Mouse (Mus musculus): Measurements from ENCODE around the gene Acap1. TPM values are rescaled to one million over a fixed set of nuclear protein-coding genes. Genes with fewer than 3 reads are reported as not detected.
A peak's percentile ranks its signal among the peaks of the same experiment; 100 is the strongest.

Gene Acap1
- polyA plus RNA-seq, 1 experiment from 2014 or later, result 5.1 TPM

- H3K4me1 ChIP-seq (ENCODE audit: control insufficient read depth, insufficient read depth, low read length), result peaks cover 32% of the 10 kb centered on the region
- peak overlapping the region; percentile 43 for H3K4me3 ChIP-seq (replicated peaks; ENCODE audit: low read length)
- H3K4me2 ChIP-seq (ENCODE audit: low read depth, low read length), result peak overlapping the region; percentile 89
- peak overlapping the region; percentile 77 for H3K9ac ChIP-seq (ENCODE audit: low read length)
- H3K27me3 ChIP-seq (ENCODE audit: control insufficient read depth, insufficient read depth, low read length), result no peaks in the 10 kb centered on the region
- no peaks in the 10 kb centered on the region for H3K9me3 ChIP-seq (replicated peaks; ENCODE audit: control insufficient read depth, low read length)
- no peak for ATAC-seq (ENCODE audit: insufficient read depth, low FRiP score)
- WGBS, result 9% methylated on average over 43 of the region's 48 CpGs
- H3K27ac ChIP-seq (ENCODE audit: low read length), result no peak overlapping the region
- H3K36me3 ChIP-seq (ENCODE audit: control insufficient read depth, insufficient read depth, low read length), result no peaks in the 10 kb centered on the region
These were observed 61.3 kb downstream of the Acap1 start for GRCm38 (mm10) chr11:69834001-69834549.

DNA sequence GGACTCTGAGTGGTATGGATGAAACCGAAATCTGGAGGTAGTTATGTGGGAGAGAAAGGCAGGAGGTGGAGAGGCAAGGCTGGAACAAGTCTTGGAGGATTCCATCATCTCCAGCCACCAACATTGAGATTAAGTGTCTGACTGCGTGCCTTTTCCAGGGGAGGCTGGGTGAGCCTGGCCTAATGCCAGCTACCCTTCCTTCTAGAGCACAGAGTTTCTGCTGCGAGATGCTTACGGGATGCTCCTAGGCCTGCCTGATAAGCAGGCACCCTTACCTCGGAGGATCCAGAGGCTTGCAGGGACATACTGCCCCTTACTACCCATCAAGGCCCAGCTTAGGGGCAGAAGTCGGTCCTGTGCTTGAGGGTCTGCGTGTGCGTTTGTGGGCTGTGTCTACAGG, 61.8 kb downstream of the Acap1 start:
- no peaks in the 10 kb centered on the region for H3K9me3 ChIP-seq (replicated peaks; ENCODE audit: control insufficient read depth, low read length)
- WGBS, result 53% methylated on average over 8 of the region's 8 CpGs
- H3K27ac ChIP-seq (ENCODE audit: low read length), result no peak overlapping the region
- peak overlapping the region; percentile 43 for H3K4me3 ChIP-seq (replicated peaks; ENCODE audit: low read length)
- peaks cover 30% of the 10 kb centered on the region for H3K4me1 ChIP-seq (ENCODE audit: control insufficient read depth, insufficient read depth, low read length)
- H3K9ac ChIP-seq (ENCODE audit: low read length), result peak overlapping the region; percentile 77
- no peaks in the 10 kb centered on the region for H3K36me3 ChIP-seq (ENCODE audit: control insufficient read depth, insufficient read depth, low read length)
- peak overlapping the region; percentile 89 for H3K4me2 ChIP-seq (ENCODE audit: low read depth, low read length)
- ATAC-seq (ENCODE audit: insufficient read depth, low FRiP score), result no peak
- H3K27me3 ChIP-seq (ENCODE audit: control insufficient read depth, insufficient read depth, low read length), result no peaks in the 10 kb centered on the region

Small RNA genes within 50 kb of the gene (microRNA-seq; reads per million reads assigned to microRNA genes)
- not detected for gene Mir6924

Other genes starting within 250 kb of the Acap1 start
- gene Sox15, start 240.2 kb downstream of the Acap1 start, polyA plus RNA-seq (2015; fragmentation: Nextera tagmentation; extraction: Ambion mirVana), result 7.7 and 7.9 TPM in 2 replicates
- 67.7 and 68.8 TPM in 2 replicates for gene Mpdu1, start 232.9 kb downstream of the Acap1 start, polyA plus RNA-seq (2015; fragmentation: Nextera tagmentation; extraction: Ambion mirVana)
- 18.9 and 19.6 TPM in 2 replicates for gene Cd68, start 229.4 kb downstream of the Acap1 start, polyA plus RNA-seq (2015; fragmentation: Nextera tagmentation; extraction: Ambion mirVana)
- gene Eif4a1, start 223.1 kb downstream of the Acap1 start, polyA plus RNA-seq (2015; fragmentation: Nextera tagmentation; extraction: Ambion mirVana), result 454 and 462 TPM in 2 replicates
- 66.3 and 68.5 TPM in 2 replicates for gene Senp3, start 213.5 kb downstream of the Acap1 start, polyA plus RNA-seq (2015; fragmentation: Nextera tagmentation; extraction: Ambion mirVana)
- 0.59 and 1.0 TPM in 2 replicates for gene Tnfsf13, start 209.8 kb downstream of the Acap1 start, polyA plus RNA-seq (2015; fragmentation: Nextera tagmentation; extraction: Ambion mirVana)
- 8.8 and 9.6 TPM in 2 replicates for gene Tnfsf12, start 199.7 kb downstream of the Acap1 start, polyA plus RNA-seq (2015; fragmentation: Nextera tagmentation; extraction: Ambion mirVana)
- 2.9 and 4.2 TPM in 2 replicates for gene Tnfsfm13, start 199.4 kb downstream of the Acap1 start, polyA plus RNA-seq (2015; fragmentation: Nextera tagmentation; extraction: Ambion mirVana)
- 17.7 and 20.6 TPM in 2 replicates for gene Polr2a, start 136.9 kb downstream of the Acap1 start, polyA plus RNA-seq (2015; fragmentation: Nextera tagmentation; extraction: Ambion mirVana)
- 0.17 TPM in 1 of 2 replicates, not detected in the other for gene Slc35g3, start 133.6 kb downstream of the Acap1 start, polyA plus RNA-seq (2015; fragmentation: Nextera tagmentation; extraction: Ambion mirVana)
- 3.4 TPM in 2 replicates for gene Zbtb4, start 129.6 kb downstream of the Acap1 start, polyA plus RNA-seq (2015; fragmentation: Nextera tagmentation; extraction: Ambion mirVana)
- gene Chrnb1, start 99.6 kb downstream of the Acap1 start, polyA plus RNA-seq (2015; fragmentation: Nextera tagmentation; extraction: Ambion mirVana), result 5.3 and 10.3 TPM in 2 replicates
- 1.8 and 2.5 TPM in 2 replicates for gene Fgf11, start 93.7 kb downstream of the Acap1 start, polyA plus RNA-seq (2015; fragmentation: Nextera tagmentation; extraction: Ambion mirVana)
- gene Tmem102, start 89.9 kb downstream of the Acap1 start, polyA plus RNA-seq (2015; fragmentation: Nextera tagmentation; extraction: Ambion mirVana), result 14.2 and 15.0 TPM in 2 replicates
- gene Gm39566, start 80.2 kb downstream of the Acap1 start, polyA plus RNA-seq (2015; fragmentation: Nextera tagmentation; extraction: Ambion mirVana), result 0.03 TPM in 1 of 2 replicates, not detected in the other
- not detected in 2 replicates for gene Spem2, start 77.1 kb downstream of the Acap1 start, polyA plus RNA-seq (2015; fragmentation: Nextera tagmentation; extraction: Ambion mirVana)
- not detected in 2 replicates for gene Spem1, start 73.4 kb downstream of the Acap1 start, polyA plus RNA-seq (2015; fragmentation: Nextera tagmentation; extraction: Ambion mirVana)
- 5.3 and 6.4 TPM in 2 replicates for gene Nlgn2, start 57.8 kb downstream of the Acap1 start, polyA plus RNA-seq (2015; fragmentation: Nextera tagmentation; extraction: Ambion mirVana)
- 377 and 401 TPM in 2 replicates for gene Tmem256, start 57.0 kb downstream of the Acap1 start, polyA plus RNA-seq (2015; fragmentation: Nextera tagmentation; extraction: Ambion mirVana)
- 85.1 and 98.5 TPM in 2 replicates for gene Plscr3, start 49.2 kb downstream of the Acap1 start, polyA plus RNA-seq (2015; fragmentation: Nextera tagmentation; extraction: Ambion mirVana)
- gene Tnk1, start 36.8 kb downstream of the Acap1 start, polyA plus RNA-seq (2015; fragmentation: Nextera tagmentation; extraction: Ambion mirVana), result 15.3 and 19.1 TPM in 2 replicates
- not detected in 2 replicates for gene Tmem95, start 17.5 kb downstream of the Acap1 start, polyA plus RNA-seq (2015; fragmentation: Nextera tagmentation; extraction: Ambion mirVana)
- gene Kctd11, start 14.1 kb downstream of the Acap1 start, polyA plus RNA-seq (2015; fragmentation: Nextera tagmentation; extraction: Ambion mirVana), result 15.1 and 24.7 TPM in 2 replicates
- 4.9 TPM in 2 replicates for gene 2810408A11Rik, start 5.4 kb upstream of the Acap1 start, polyA plus RNA-seq (2015; fragmentation: Nextera tagmentation; extraction: Ambion mirVana)
- gene Neurl4, start 5.5 kb upstream of the Acap1 start, polyA plus RNA-seq (2015; fragmentation: Nextera tagmentation; extraction: Ambion mirVana), result 7.5 TPM in 2 replicates
- 61.6 and 63.4 TPM in 2 replicates for gene Gps2, start 18.3 kb upstream of the Acap1 start, polyA plus RNA-seq (2015; fragmentation: Nextera tagmentation; extraction: Ambion mirVana)
- 1,516 and 1,535 TPM in 2 replicates for gene Eif5a, start 26.4 kb upstream of the Acap1 start, polyA plus RNA-seq (2015; fragmentation: Nextera tagmentation; extraction: Ambion mirVana)
- 2.9 and 3.8 TPM in 2 replicates for gene Ybx2, start 40.3 kb upstream of the Acap1 start, polyA plus RNA-seq (2015; fragmentation: Nextera tagmentation; extraction: Ambion mirVana)
- 38.3 and 39.1 TPM in 2 replicates for gene Slc2a4, start 52.6 kb upstream of the Acap1 start, polyA plus RNA-seq (2015; fragmentation: Nextera tagmentation; extraction: Ambion mirVana)
- 397 and 438 TPM in 2 replicates for gene Cldn7, start 69.2 kb upstream of the Acap1 start, polyA plus RNA-seq (2015; fragmentation: Nextera tagmentation; extraction: Ambion mirVana)
- 17.5 and 17.7 TPM in 2 replicates for gene Ctdnep1, start 85.6 kb upstream of the Acap1 start, polyA plus RNA-seq (2015; fragmentation: Nextera tagmentation; extraction: Ambion mirVana)
- gene Elp5, start 87.0 kb upstream of the Acap1 start, polyA plus RNA-seq (2015; fragmentation: Nextera tagmentation; extraction: Ambion mirVana), result 102 and 103 TPM in 2 replicates
- 485 and 494 TPM in 2 replicates for gene Gabarap, start 95.6 kb upstream of the Acap1 start, polyA plus RNA-seq (2015; fragmentation: Nextera tagmentation; extraction: Ambion mirVana)
- 44.3 and 47.9 TPM in 2 replicates for gene Phf23, start 100.2 kb upstream of the Acap1 start, polyA plus RNA-seq (2015; fragmentation: Nextera tagmentation; extraction: Ambion mirVana)
- gene Dvl2, start 105.1 kb upstream of the Acap1 start, polyA plus RNA-seq (2015; fragmentation: Nextera tagmentation; extraction: Ambion mirVana), result 17.7 and 22.3 TPM in 2 replicates
- 115 and 119 TPM in 2 replicates for gene Acadvl, start 119.9 kb upstream of the Acap1 start, polyA plus RNA-seq (2015; fragmentation: Nextera tagmentation; extraction: Ambion mirVana)
- 8.4 and 9.0 TPM in 2 replicates for gene Dlg4, start 121.4 kb upstream of the Acap1 start, polyA plus RNA-seq (2015; fragmentation: Nextera tagmentation; extraction: Ambion mirVana)
- gene Asgr1, start 158.5 kb upstream of the Acap1 start, polyA plus RNA-seq (2015; fragmentation: Nextera tagmentation; extraction: Ambion mirVana), result 0.31 TPM in 1 of 2 replicates, not detected in the other
- gene Asgr2, start 197.1 kb upstream of the Acap1 start, polyA plus RNA-seq (2015; fragmentation: Nextera tagmentation; extraction: Ambion mirVana), result 0.71 and 0.72 TPM in 2 replicates
- gene Mgl2, start 234.8 kb upstream of the Acap1 start, polyA plus RNA-seq (2015; fragmentation: Nextera tagmentation; extraction: Ambion mirVana), result 1.4 and 1.6 TPM in 2 replicates